Mouse (Mus musculus) urinary bladder, postnatal 10 days (tissue): ENCODE data around the gene Abhd12.
A peak's percentile ranks its signal among the peaks of the same experiment; 100 is the strongest.
"Not testable (repeated sequence)": the region's sequence is repeated elsewhere in the genome, so short reads cannot be mapped to it uniquely, and the experiment has no call there.

ENCODE experiments used
- DNase-seq: peaks from one replicate; pipeline ENCODE4 v3.0.0; 2022; ENCODE audit warnings: low spot score

The Abhd12 gene

GRCm38 (mm10) chr2:150909429-150910039 is 5.0 kb upstream of the Abhd12 start:
- peak; percentile 66 for DNase-seq

- DNase-seq = not testable (repeated sequence)
Observed at GRCm38 (mm10) chr2:150908881-150909280, 4.3 kb upstream of the Abhd12 start.

- no peak for DNase-seq
Observed at GRCm38 (mm10) chr2:150904936-150905450, 452 bp upstream of the Abhd12 start, which contains the start of gene Gins1. Gins1 (plus strand) TSS chr2:150905400.

GRCm38 (mm10) chr2:150902347-150902746 is 2.2 kb downstream of the Abhd12 start:
- no peak for DNase-seq

- no peak for DNase-seq
Observed at GRCm38 (mm10) chr2:150900341-150900740, 4.2 kb downstream of the Abhd12 start.

GRCm38 (mm10) chr2:150895691-150896252 is 8.8 kb downstream of the Abhd12 start:
- no peak for DNase-seq

GRCm38 (mm10) chr2:150894617-150895267 is 9.8 kb downstream of the Abhd12 start:
- DNase-seq = no peak

GRCm38 (mm10) chr2:150887370-150887769 is 17.2 kb downstream of the Abhd12 start:
- DNase-seq = no peak

GRCm38 (mm10) chr2:150886315-150886714 is 18.2 kb downstream of the Abhd12 start:
- DNase-seq = no peak

- no peak for DNase-seq
Observed at GRCm38 (mm10) chr2:150885814-150886213, 18.7 kb downstream of the Abhd12 start.

GRCm38 (mm10) chr2:150884779-150885110 is 19.8 kb downstream of the Abhd12 start:
- DNase-seq = no peak

GRCm38 (mm10) chr2:150884075-150884778 is 20.3 kb downstream of the Abhd12 start:
- no peak for DNase-seq

- DNase-seq = no peak
Observed at GRCm38 (mm10) chr2:150877561-150877960, 27.0 kb downstream of the Abhd12 start.

GRCm38 (mm10) chr2:150875226-150875625 is 29.3 kb downstream of the Abhd12 start:
- DNase-seq = no peak

- DNase-seq = no peak
Observed at GRCm38 (mm10) chr2:150874508-150874907, 30.0 kb downstream of the Abhd12 start.

GRCm38 (mm10) chr2:150869446-150869845 is 35.1 kb downstream of the Abhd12 start:
- DNase-seq = no peak

- no peak for DNase-seq
Observed at GRCm38 (mm10) chr2:150867021-150867420, 37.5 kb downstream of the Abhd12 start.

GRCm38 (mm10) chr2:150861128-150861527 is 43.4 kb downstream of the Abhd12 start:
- no peak for DNase-seq

GRCm38 (mm10) chr2:150859709-150860470 is 44.7 kb downstream of the Abhd12 start:
- DNase-seq = no peak

- no peak for DNase-seq
Observed at GRCm38 (mm10) chr2:150858724-150859487, 45.6 kb downstream of the Abhd12 start.

GRCm38 (mm10) chr2:150855186-150855585 is 49.4 kb downstream of the Abhd12 start:
- no peak for DNase-seq
